Mouse (Mus musculus): ENCODE results near the gene Nop53. TPM values are rescaled to one million over a fixed set of nuclear protein-coding genes. Genes with fewer than 3 reads are reported as not detected.

Nop53 gene
- polyA plus RNA-seq, 1 experiment, result 161 TPM

GRCm38 (mm10) chr7:15960691-15961090 lies 14.8 kb upstream of the Nop53 start:
- no peak for DNase-seq (ENCODE audit: low spot score)

GRCm38 (mm10) chr7:15956143-15956542 lies 10.3 kb upstream of the Nop53 start:
- DNase-seq (ENCODE audit: low spot score), result no peak

- no peak for DNase-seq (ENCODE audit: low spot score)
Observed at GRCm38 (mm10) chr7:15955509-15955908, 9.6 kb upstream of the Nop53 start.

GRCm38 (mm10) chr7:15954978-15955443 lies 9.1 kb upstream of the Nop53 start:
- no peak for DNase-seq (ENCODE audit: low spot score)

GRCm38 (mm10) chr7:15954436-15954835 lies 8.6 kb upstream of the Nop53 start:
- no peak for DNase-seq (ENCODE audit: low spot score)

GRCm38 (mm10) chr7:15953307-15954074 lies 7.6 kb upstream of the Nop53 start:
- DNase-seq (ENCODE audit: low spot score), result no peak

- no peak for DNase-seq (ENCODE audit: low spot score)
Observed at GRCm38 (mm10) chr7:15952416-15952815, 6.5 kb upstream of the Nop53 start.

GRCm38 (mm10) chr7:15950008-15950407 lies 4.1 kb upstream of the Nop53 start:
- DNase-seq (ENCODE audit: low spot score), result no peak

GRCm38 (mm10) chr7:15949216-15949790 lies 3.4 kb upstream of the Nop53 start:
- no peak for DNase-seq (ENCODE audit: low spot score)

GRCm38 (mm10) chr7:15948381-15948941 lies 2.6 kb upstream of the Nop53 start:
- DNase-seq (ENCODE audit: low spot score), result peak; percentile 80

GRCm38 (mm10) chr7:15947653-15948260 lies 1.9 kb upstream of the Nop53 start:
- no peak for DNase-seq (ENCODE audit: low spot score)

GRCm38 (mm10) chr7:15945211-15945610 lies 663 bp downstream of the Nop53 start:
- no peak for DNase-seq (ENCODE audit: low spot score)

GRCm38 (mm10) chr7:15944311-15944710 lies 1.6 kb downstream of the Nop53 start:
- no peak for DNase-seq (ENCODE audit: low spot score)

GRCm38 (mm10) chr7:15938621-15939020 lies 7.3 kb downstream of the Nop53 start:
- no peak for DNase-seq (ENCODE audit: low spot score)

- DNase-seq (ENCODE audit: low spot score), result no peak
Observed at GRCm38 (mm10) chr7:15937491-15937890, 8.4 kb downstream of the Nop53 start.

GRCm38 (mm10) chr7:15933437-15934359 lies 12.2 kb downstream of the Nop53 start:
- no peak for DNase-seq (ENCODE audit: low spot score)

- DNase-seq (ENCODE audit: low spot score), result no peak
Observed at GRCm38 (mm10) chr7:15931635-15932034, 14.2 kb downstream of the Nop53 start.

- DNase-seq (ENCODE audit: low spot score), result no peak
Observed at GRCm38 (mm10) chr7:15930543-15930942, 15.3 kb downstream of the Nop53 start.

- peak; percentile 50 for DNase-seq (ENCODE audit: low spot score)
Observed at GRCm38 (mm10) chr7:15929910-15930309, 16.0 kb downstream of the Nop53 start.

- peak; percentile 87 for DNase-seq (ENCODE audit: low spot score)
Observed at GRCm38 (mm10) chr7:15922220-15922773, 23.6 kb downstream of the Nop53 start, which contains the start of gene Selenow. Gene Selenow, minus strand, starts transcription at chr7:15922402.

- no peak for DNase-seq (ENCODE audit: low spot score)
Observed at GRCm38 (mm10) chr7:15921796-15922195, 24.1 kb downstream of the Nop53 start.
